Mouse (Mus musculus) Patski (cell line): Measurements from ENCODE around the gene Cyp1a1. TPM values are rescaled to one million over a fixed set of nuclear protein-coding genes. Genes with fewer than 3 reads are reported as not detected.

Experiments used
- ATAC-seq: fragments of 100-300 bp; one replicate; pipeline ENCODE4 v1.8.0; 2021
- CTCF ChIA-PET: fragments of 350-600 bp; sonication (Branson Sonifier 250); formaldehyde crosslinking; loops from one replicate; lab custom pipeline; 2022; ENCODE audit warnings: inconsistent platforms; lab: Charles Lee
- POLR2A ChIA-PET: fragments of 350-600 bp; sonication (Branson Sonifier 250); formaldehyde crosslinking; loops from one replicate; lab custom pipeline; 2022; ENCODE audit warnings: antibody characterized with exemption, inconsistent platforms; lab: Charles Lee
- DNase-seq: peaks from one replicate; pipeline ENCODE4 v3.0.0-alpha.2; 2011; ENCODE audit warnings: low read depth, low spot score
- H3K27me3 ChIP-seq: fragments of 371-371 bp; one replicate; pipeline ENCODE4 v1.5.1; 2021
- CTCF ChIP-seq: fragments of 100-300 bp; IDR thresholded peaks from one replicate; pipeline ENCODE4 v1.5.1; 2021
- in situ Hi-C: fragments of 300-500 bp; cut with MboI; formaldehyde crosslinking; loops from 3 replicates; pipeline ENCODE4 v1.11.1; 2018; ENCODE audit warnings: low pct_unique_long_range_greater_than_20kb, mixed read lengths
- polyA plus RNA-seq: library from polyadenylated mRNA; unstranded; gene quantifications from one replicate; pipeline ENCODE4 v1.2.3, GENCODE M21; 2021

The Cyp1a1 gene
- polyA plus RNA-seq, 1 experiment from 2014 or later, result not detected

DNA sequence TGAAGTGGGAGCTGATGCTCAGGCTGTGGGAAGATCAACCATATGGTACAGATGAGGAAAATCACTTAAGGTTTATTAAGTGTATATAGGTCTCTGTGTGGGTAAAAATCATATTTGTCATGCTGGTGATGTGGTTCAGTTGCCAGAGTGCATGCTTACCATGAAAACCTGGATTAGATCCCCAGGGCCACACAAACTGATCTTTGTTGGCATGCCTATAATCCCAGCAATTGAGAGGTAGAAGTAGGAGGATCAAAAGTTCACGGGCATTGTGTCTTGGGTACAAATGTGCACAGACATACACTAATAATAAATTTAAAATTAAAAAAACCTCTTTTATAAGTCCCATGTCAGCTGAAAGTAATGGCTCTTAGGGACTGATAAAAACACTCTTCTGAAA is 34.6 kb downstream of the Cyp1a1 start:
- H3K27me3 ChIP-seq, result no peaks in the 10 kb centered on the region
- no peak for TF ChIP-seq CTCF
- in situ Hi-C loops, result no loop called here
- CTCF ChIA-PET, result no interaction called here
- DNase-seq (no peak), ATAC-seq (no peak)
- POLR2A ChIA-PET, result interaction anchor here (0.6 kb wide), 1 partner anchor 23 kb away, joined by 3 read pairs; no protein-coding TSS in a partner anchor

DNA sequence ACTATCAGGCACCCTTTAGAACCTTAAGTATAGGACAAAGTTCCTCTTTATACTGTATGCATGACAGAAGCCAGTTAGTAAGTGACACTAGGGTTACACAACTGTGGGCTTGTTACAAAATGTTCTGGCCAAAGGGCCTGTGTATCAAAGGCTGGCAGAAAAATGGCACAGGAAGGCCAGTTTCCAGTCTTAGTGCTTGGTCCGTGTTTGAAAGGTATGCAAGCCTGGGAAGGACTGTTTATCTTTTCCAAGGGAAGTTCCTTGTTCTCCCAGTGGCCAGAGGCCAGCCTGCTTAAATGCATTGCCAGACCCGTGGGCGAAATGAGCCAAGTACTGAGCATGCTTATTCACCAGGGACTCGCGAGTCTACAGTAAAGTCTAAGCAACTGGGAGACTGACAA is 35.6 kb downstream of the Cyp1a1 start:
- DNase-seq (no peak), ATAC-seq (no peak)
- POLR2A ChIA-PET, result no interaction called here

DNA sequence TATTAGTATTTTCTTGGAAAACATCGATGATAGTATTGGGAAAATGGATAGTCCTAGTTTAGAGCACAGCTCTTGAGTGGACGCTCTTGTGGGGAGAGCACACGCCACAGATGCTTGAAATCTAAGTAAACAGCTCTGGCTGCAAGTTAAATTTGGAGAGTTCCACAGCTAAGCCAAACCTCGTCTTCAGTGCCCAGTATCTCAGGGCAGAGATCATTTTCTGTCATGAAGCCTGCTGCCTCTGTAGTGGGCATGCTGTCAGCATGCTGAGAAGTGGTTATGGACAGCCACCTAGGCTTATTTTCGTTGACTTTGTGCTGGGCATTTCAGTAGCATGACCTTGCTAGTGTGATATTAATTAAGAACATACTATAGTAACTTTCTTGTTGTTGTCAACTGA is 36.1 kb downstream of the Cyp1a1 start:
- in situ Hi-C loops, result no loop called here
- no peaks in the 10 kb centered on the region for H3K27me3 ChIP-seq
- ATAC-seq (no peak), DNase-seq (no peak)
- ChIA-PET POLR2A (no interaction called here), CTCF (interaction anchor here (1.0 kb wide), 1 partner anchor 20 kb away, joined by 3 read pairs; no protein-coding TSS in a partner anchor)
- TF ChIP-seq CTCF, result no peak

More for the DNA sequence above, 35.6 kb downstream of the Cyp1a1 start:
- no peak for TF ChIP-seq CTCF
- in situ Hi-C loops, result no loop called here
- CTCF ChIA-PET, result no interaction called here
- no peaks in the 10 kb centered on the region for H3K27me3 ChIP-seq

DNA sequence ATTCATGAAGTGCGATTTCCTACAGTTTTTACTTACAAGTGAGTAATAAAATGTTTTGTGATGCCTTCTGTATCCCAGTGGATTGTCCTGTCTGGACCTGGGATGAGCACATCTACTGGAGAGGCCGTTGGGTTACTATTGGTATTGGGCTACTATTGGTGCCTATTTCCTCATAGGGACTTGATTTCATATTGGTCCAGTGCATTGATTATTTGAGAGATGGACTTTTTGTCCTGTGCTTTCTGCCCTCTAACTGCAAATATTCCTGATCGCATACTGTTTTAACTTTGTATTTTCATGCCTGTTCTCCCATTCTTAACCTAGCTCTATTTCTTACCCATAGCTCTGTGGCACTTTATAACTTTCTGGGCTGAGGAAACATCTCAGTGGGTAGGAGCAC is 37.0 kb downstream of the Cyp1a1 start:
- no peak for TF ChIP-seq CTCF
- ChIA-PET CTCF (interaction anchor here (1.0 to 1.3 kb wide), 2 partner anchors 12 to 19 kb away, joined by 3 read pairs; no protein-coding TSS in a partner anchor), POLR2A (no interaction called here)
- no peak for DNase-seq
- H3K27me3 ChIP-seq, result no peaks in the 10 kb centered on the region
- in situ Hi-C loops, result no loop called here
- no peak for ATAC-seq

DNA sequence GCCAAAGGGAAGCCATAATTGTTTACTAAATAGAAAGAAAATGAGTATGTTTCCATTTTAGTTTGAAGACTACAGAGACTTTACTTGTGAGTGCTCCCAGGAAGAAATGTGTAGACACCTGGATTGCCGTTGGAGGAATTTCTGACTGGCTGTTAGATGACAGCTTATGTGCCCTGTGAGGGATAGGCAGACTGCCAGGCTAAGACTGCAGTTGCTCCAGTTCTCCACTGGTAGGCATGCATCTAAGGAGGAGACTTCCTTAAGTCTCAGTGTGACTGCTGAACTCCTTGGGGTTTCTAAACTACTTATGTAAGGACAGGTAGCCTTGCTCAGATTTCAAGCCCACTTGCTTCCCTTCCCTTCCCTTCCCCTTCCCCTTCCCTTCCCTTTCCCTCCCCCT is 40.6 kb downstream of the Cyp1a1 start:
- ChIA-PET POLR2A (no interaction called here), CTCF (interaction anchor here (1.5 kb wide), 1 partner anchor 16 kb away, joined by 7 read pairs; no protein-coding TSS in a partner anchor)
- ATAC-seq, result no peak
- in situ Hi-C loops, result no loop called here
- DNase-seq, result no peak
- TF ChIP-seq CTCF, result peak; percentile 32
- H3K27me3 ChIP-seq, result no peaks in the 10 kb centered on the region

DNA sequence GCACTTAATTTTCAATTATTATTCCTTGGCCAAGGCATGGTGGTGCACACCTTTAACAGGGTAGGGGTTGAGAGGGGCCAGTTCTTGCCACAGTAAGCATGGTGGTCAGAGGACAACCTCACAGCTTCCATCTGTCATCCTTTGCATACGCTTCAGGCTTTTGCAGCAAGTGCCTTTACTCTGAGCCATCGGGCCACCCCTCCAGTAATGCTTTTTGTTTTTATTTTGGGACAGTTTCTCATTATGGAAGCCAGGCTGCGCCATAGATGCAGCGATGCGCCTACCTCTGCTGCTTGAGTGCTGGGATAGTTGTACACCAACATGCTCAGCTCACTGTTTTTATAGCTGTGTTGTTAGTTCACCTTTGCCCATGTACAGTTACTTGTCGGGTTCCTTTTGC is 45.9 kb downstream of the Cyp1a1 start:
- in situ Hi-C loops, result no loop called here
- DNase-seq, result no peak
- TF ChIP-seq CTCF, result no peak
- CTCF ChIA-PET, result interaction anchor here (3.6 kb wide), 1 partner anchor 12 kb away, joined by 16 read pairs; no protein-coding TSS in a partner anchor
- ATAC-seq, result no peak
- POLR2A ChIA-PET, result no interaction called here
- no peaks in the 10 kb centered on the region for H3K27me3 ChIP-seq

DNA sequence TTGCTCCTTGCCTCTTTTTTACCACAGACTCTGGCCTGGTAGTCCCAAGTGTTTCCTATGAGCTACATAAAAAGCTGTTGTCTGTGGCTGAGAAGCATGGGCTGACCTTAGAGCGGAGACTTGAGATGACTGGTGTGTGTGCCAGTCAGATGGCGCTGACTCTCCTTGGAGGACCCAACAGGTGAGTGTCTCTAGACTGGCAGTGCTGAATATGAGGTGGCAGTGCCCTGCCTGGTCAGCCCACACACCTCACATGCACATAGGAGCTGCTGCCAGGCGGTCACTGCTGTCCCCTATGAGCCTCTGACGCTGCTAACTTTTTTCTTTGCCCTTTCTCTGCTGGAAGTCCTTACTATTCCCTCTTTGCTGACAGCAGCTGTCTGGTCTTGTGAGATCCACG is 52.1 kb downstream of the Cyp1a1 start:
- DNase-seq (no peak), ATAC-seq (no peak)
- POLR2A ChIA-PET, result interaction anchor here (1.1 kb wide), 1 partner anchor 29 kb away, joined by 4 read pairs; no protein-coding TSS in a partner anchor
- TF ChIP-seq CTCF, result no peak
- in situ Hi-C loops, result no loop called here
- no peaks in the 10 kb centered on the region for H3K27me3 ChIP-seq
- CTCF ChIA-PET, result no interaction called here

DNA sequence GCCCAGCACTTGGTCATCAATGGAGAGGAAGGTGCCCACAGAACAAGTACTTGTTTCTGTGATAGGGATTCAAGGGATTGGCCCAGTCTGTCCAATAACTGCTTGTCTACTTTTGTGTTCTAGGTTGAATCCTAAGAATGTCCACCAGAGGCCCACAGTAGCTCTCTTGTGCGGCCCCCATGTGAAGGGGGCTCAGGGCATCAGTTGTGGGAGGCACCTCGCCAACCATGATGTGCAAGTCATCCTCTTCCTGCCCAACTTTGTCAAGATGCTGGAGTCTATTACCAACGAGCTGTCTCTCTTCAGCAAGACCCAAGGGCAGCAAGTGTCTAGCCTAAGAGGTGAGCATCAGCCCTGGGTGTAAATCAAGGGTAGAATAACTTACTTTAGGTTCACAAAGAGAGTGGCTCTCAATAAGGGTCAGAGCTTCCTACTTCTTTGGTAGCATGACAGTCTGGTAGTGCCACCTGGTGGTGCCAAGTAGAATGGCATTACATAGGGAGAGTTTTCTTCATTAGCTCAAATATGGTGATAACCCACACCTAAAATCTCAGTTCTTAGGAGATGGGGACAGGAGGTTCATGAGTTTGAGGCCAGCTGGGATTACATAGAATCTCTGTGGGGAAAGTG is 56.8 kb downstream of the Cyp1a1 start:
- no peak for DNase-seq
- ChIA-PET CTCF (interaction anchor here (0.9 to 4.7 kb wide), 12 partner anchors 8 to 228 kb away, joined by 3 to 31 read pairs (median 7); no protein-coding TSS in a partner anchor), POLR2A (interaction anchor here (0.8 kb wide), 1 partner anchor 84 kb away, joined by 5 read pairs; no protein-coding TSS in a partner anchor)
- H3K27me3 ChIP-seq, result no peaks in the 10 kb centered on the region
- in situ Hi-C loops, result loop anchor here (5.0 kb wide), 1 partner anchor 82 kb away; no protein-coding TSS in a partner anchor
- no peak for ATAC-seq
- peak; percentile 73 for TF ChIP-seq CTCF

DNA sequence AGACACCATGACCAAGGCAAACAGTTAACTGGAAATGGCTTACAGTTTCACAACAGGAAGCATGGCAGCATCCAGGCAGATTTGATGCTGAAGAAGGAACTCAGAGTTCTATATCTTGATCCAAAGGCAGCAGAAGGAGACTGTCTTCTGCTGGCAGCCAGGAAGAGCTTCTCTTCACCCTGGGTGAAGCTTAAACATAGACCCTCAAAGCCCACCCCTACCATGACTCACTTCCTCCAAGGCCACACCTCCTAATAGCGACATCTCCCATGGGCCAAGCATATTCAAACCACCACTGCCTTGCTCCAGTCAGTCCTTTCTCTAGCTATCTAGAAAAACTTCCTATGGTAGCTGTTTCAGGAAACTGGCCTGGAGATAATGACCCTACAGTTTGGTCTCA is 59.3 kb downstream of the Cyp1a1 start:
- ATAC-seq (no peak), DNase-seq (no peak)
- ChIA-PET CTCF (interaction anchor here (1.5 to 4.7 kb wide), 4 partner anchors 12 to 88 kb away, joined by 4 to 31 read pairs (median 16); no protein-coding TSS in a partner anchor), POLR2A (interaction anchor here (1.0 to 1.2 kb wide), 2 partner anchors 11 to 87 kb away, joined by 4 read pairs; no protein-coding TSS in a partner anchor)
- no peaks in the 10 kb centered on the region for H3K27me3 ChIP-seq
- in situ Hi-C loops, result loop anchor here (5.0 kb wide), 1 partner anchor 85 kb away; no protein-coding TSS in a partner anchor
- no peak for TF ChIP-seq CTCF

DNA sequence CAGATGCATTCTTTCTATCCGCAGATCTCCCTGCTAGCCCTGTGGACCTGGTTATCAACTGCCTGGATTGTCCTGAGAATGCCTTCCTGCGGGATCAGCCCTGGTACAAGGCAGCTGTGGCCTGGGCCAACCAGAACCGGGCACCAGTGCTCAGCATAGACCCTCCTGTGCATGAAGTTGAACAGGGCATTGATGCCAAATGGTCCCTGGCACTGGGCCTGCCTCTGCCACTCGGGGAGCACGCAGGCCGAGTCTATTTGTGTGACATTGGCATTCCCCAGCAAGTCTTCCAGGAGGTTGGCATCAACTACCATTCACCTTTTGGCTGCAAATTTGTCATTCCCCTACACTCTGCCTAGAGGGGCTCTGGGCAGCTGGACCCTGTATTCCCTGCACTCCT is 60.4 kb downstream of the Cyp1a1 start:
- DNase-seq (no peak), ATAC-seq (no peak)
- no peaks in the 10 kb centered on the region for H3K27me3 ChIP-seq
- in situ Hi-C loops, result loop anchor here (5.0 kb wide), 1 partner anchor 86 kb away; no protein-coding TSS in a partner anchor
- TF ChIP-seq CTCF, result no peak
- ChIA-PET POLR2A (no interaction called here), CTCF (interaction anchor here (2.2 kb wide), 1 partner anchor 11 kb away, joined by 10 read pairs; no protein-coding TSS in a partner anchor)

DNA sequence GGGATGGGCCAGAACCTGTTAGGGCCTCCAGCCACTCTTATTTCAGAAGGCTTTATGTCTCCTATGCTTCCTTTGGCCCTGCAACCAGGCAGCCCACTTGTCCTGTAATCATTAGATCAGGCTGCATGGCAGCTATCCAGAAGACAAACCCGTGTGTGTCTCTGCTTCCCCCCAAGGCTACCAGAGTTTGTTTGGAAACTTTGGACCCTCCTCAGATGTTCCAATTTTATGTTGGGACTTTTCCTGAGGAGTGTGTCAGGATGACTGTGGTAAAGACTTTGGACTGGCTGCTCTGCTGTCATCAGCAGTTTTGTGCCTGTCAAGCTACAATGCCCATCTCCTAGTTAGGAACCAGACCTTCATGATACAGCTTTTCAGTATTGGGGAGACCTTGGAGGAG is 61.1 kb downstream of the Cyp1a1 start:
- H3K27me3 ChIP-seq, result no peaks in the 10 kb centered on the region
- ChIA-PET CTCF (interaction anchor here (1.6 to 2.2 kb wide), 2 partner anchors 10 to 12 kb away, joined by 4 to 10 read pairs; no protein-coding TSS in a partner anchor), POLR2A (interaction anchor here (1.0 kb wide), 1 partner anchor 10 kb away, joined by 3 read pairs; no protein-coding TSS in a partner anchor)
- in situ Hi-C loops, result loop anchor here (5.0 kb wide), 1 partner anchor 87 kb away; no protein-coding TSS in a partner anchor
- ATAC-seq (no peak), DNase-seq (no peak)
- TF ChIP-seq CTCF, result no peak
